Mouse (Mus musculus): ENCODE results near the gene Baiap2l2.

The Baiap2l2 gene

DNA sequence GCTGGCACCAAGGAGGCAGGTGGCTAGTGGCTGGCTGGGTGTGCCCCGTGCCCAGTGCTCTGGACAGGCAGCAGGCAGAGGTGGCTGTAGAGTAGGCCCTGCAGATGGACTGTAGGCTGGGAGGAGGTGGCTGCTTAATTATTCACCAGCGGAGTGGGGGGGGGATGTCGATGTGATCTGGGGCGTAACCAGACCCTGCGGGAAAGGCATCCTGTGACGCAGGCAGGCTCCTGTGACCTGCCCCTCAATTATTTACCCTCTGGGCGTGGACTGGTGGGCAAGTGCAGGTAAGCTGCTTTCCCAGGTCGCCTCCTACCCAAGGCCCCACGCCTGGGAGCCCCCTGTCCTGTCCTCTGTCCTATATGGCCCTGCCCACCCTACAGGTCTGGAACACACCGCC lies at the start of gene Baiap2l2:
Gene Baiap2l2, minus strand, starts transcription at position 139 of the 400 bp plus-strand sequence.
- DNase-seq: peak; percentile 88 to 91

DNA sequence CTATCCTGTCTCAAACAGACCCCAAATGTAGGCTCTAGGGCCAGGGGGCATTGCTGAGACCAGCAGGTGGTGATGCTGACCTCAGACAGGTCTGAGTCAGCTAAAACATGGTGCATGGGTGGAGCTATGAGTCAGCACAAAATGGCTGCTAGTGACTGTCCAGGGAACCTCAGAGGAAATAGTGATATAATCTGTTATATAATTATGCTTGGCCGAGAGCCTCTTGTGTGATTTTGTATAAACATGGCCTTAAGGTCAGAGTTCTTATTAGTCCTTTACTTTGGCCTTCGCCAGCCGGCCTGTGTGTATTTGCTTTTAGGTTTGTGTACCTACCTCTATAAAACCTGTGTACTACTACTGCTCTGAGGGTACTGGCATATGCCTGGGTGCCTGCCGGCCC lies 48.1 kb upstream of the Baiap2l2 start:
- peak; percentile 39 to 62 for DNase-seq

DNA sequence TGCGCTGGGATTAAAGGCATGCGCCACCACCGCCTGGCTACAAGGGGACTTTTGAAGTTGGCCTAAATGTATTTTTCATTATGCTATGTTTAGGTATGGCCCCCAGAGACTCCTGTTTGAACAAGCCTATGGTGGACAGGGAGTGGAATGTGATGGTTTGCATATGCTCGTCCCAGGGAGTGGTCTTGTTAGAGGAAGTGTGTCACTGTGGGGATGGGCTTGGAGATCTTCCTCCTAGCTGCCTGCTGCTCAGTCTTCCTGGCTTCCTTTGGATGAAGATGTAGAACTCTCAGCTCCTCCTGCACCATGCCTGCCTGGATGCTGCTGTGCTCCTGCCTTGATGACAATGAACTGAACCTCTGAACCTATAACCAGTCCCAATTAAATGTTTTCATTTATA lies 45.2 kb upstream of the Baiap2l2 start:
- no peak for DNase-seq

DNA sequence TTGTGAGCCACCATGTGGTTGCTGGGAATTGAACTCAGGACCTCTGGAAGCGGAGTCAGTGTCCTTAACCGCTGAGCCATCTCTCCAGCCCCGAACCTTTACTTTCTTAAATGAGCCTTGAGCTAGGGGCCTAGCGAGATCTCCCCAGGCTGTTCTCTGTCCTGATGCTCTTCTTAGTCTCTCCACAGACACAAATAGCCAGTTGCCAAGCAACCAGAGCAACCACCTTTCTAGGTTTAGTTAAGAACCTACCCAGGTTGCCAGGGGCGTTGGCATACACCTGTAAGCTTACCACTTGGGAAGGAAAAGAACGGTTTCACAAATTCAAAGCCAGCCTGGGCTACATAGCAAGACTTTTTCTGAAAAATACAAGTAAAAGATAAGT lies 44.6 kb upstream of the Baiap2l2 start:
- no peak for DNase-seq

DNA sequence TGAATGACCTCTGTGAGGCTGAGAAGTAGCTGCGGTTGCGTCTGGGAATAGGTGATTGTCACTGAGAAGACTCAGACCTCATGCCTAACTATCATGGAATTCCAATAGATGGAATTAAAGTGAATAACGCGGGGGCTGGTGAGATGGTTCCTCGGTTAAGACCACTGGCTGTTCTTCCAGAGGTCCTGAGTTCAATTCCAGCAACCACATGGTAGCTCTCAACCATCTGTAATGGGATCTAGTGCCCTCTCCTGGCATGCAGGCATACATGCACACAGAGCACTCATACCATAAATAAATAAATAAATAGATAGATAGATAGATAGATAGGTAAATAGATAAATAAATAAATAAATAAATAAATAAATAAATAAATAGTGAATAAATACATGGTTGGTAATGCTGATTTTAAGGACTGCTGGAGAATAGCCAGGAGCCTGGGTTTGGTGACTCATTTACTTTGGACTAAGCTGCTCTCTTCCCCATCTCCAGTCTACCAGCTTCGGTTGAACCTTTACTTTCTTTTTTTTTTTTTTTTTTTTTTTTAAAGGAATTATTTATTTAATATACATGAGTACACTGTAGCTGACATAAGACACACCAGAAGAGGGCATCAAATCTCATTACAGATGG lies 44.1 kb upstream of the Baiap2l2 start:
- no peak for DNase-seq

DNA sequence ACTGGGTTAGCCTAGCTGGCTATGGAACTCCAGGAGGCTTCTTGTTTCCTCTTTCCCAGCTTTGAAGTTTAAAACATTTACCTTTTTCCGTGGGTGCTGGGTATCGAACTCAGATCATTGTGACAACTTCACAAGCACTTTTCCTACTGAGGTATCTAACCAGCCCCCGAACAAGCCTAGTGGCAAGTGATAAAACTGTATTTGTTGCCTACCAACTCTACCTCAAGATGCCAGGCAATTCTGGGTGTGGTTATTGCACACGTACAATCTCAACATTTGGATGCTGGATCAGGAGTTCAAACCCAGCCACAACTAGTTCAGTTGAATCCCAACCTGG lies 43.6 kb upstream of the Baiap2l2 start:
- DNase-seq: no peak

DNA sequence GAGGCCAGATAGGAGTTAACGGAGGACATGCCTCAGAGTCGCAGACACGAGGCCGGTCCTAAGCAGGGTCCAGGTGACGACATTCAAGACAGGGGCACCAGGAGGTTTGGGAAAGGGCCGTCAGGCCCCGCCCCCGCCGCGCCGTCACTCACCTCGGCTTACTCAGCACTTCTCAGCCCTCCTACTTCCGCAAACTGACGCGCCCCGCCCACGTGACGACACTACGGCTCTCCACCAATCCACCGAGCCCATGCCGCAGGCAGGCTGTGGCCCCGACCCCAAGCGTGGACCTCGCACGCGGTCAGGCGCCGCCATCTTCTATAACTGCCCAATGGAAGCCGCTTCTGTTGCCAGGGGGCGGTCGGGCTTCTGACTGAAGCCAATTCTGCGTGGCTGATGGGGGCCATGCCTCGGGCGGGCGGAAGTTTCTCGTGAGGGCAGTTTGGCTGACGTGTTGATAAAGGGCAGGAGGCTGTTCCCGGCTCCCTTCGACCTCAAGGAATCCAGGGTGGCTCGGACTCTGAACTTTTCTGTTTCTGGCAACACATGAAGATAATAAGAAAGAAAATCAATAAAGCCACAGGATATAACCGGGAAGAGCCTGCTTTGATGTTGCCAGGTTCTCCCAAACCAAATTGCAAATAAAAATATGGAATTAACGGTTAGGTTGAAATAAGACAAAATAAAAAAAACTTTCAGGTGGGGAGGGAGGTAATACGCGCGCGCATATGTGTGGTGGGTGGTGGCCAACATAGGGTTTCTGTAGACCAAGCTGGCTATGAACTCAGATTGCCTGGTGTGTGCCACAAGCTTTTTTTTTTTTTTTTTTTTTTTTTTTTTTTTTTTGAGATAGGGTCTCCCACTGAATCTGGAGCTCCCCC lies 43.0 kb upstream of the Baiap2l2 start, which contains the start of gene Pla2g6:
Gene Pla2g6, minus strand, starts transcription at position 333 of the 881 bp plus-strand sequence.
- DNase-seq: peak; percentile 99 to 100

DNA sequence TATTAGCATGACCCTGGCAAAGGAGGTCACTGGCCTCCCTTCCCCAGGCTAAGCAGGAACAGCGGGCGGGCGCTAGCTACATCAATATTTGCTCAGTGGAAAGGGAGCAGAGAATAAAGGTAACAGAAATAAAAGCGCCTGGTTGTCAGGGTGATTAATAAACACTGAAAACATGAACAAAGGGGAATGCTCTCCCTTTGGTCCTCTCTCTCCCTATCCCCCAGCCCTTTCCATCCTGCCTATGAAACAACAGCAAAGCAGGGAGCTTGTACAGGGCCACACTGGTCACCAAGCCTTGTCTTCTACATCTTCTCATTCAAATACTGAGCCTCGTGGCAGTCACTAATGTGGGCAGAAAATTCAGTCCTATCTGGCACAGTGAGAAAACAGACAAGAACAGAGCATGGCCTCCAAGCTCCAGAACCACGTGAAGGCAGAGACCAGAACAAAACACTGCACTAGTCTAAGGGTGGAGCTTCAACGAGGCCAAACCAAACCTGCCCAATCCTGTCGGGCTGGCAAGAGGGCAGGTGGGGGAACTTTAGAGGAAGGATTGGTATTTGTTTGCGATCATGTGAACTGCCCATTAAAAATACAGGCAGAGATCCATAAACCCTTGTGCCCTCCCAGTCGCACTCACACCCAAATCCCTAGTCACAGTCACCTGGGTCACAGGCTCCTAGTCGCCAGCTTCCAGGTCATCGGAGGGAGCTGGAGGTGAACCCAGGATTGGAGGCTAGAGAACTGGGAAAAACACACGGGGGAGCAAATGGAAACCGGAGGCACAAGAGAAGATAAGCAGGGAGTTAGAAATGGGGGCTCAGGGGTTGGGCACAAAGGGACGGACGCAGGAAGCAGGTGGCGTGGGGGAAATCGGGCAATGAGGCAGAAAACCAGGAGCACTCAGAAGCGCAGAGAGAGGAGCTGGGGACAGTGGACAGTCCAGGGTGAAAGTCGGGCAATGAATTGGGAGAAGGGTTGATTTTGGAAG lies 41.9 kb upstream of the Baiap2l2 start:
- peak; percentile 71 to 85 for DNase-seq

DNA sequence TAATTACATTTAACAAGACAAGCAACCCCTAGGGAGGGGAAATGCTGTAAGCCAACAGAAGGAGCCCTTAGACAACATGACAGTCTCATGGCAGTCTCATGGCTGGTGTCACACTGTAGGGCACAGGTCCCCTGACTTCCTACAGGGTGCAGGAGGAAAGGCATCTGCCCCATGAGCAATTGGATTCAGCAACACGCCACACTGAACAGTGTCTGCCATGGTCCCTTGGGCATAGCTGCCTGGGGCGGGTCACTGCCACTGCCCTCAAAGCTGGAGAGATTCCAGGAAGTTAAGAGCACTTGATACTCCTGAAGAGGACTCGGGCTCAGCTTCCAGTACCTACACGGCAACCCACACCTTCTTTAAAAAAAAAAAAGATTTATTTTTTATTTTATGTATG lies 40.9 kb upstream of the Baiap2l2 start:
- peak; percentile 42 to 43 for DNase-seq

DNA sequence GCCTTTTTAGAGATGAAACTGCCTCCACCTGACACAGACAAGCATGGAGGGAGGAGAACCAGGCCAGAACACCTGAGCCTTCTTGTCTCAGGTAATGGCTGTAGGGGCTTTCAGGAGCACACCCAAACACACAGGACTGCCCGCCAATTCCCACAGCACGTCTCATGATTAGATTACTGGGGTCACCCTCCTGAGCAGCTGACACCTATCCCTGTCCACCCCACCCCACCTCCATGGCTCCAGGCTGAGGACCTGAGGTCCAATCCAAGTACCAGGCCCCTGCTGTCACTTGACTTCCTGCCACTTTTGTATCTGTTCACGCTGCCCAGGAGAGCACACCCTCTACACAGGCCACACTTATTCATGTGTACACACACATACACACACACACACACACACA lies 40.4 kb upstream of the Baiap2l2 start:
- DNase-seq: no peak

DNA sequence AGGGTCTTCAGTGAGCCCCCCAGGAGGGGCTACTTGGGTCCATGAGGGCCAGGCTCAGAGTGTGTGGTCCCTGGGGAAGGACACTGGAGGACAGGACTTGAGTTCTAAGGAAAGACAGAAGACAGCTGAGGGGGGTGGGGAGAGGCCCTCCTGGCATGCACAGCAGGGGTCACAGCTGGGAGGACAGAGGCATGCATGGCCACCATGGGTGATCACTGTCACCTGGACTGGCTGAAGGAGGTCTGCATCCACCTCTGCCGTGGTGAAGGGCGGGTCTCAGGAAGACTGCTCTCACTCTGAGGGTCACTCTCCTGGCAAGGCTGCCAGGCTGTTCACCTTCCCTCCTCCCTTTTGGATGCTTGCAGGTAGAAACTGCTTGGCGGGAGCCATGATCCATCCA lies 39.0 kb upstream of the Baiap2l2 start:
- DNase-seq: no peak

DNA sequence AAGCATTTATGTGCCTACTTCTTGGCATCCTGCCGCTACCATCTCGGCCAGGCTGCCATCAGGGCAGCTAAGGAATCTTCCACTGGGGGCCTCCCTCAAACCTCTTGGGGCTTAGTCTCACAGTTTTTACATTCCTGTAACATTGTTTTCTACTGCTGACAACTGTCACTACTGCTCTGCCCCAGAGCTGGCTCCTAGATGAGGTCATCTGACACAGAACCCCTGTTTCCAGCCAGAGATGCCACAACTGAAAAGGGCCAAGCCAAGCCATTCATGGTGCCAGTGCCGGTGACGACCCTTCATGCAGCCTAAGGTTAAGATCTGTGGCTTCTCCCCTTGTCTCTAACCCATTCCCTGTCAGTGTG lies 38.4 kb upstream of the Baiap2l2 start:
- DNase-seq: no peak

DNA sequence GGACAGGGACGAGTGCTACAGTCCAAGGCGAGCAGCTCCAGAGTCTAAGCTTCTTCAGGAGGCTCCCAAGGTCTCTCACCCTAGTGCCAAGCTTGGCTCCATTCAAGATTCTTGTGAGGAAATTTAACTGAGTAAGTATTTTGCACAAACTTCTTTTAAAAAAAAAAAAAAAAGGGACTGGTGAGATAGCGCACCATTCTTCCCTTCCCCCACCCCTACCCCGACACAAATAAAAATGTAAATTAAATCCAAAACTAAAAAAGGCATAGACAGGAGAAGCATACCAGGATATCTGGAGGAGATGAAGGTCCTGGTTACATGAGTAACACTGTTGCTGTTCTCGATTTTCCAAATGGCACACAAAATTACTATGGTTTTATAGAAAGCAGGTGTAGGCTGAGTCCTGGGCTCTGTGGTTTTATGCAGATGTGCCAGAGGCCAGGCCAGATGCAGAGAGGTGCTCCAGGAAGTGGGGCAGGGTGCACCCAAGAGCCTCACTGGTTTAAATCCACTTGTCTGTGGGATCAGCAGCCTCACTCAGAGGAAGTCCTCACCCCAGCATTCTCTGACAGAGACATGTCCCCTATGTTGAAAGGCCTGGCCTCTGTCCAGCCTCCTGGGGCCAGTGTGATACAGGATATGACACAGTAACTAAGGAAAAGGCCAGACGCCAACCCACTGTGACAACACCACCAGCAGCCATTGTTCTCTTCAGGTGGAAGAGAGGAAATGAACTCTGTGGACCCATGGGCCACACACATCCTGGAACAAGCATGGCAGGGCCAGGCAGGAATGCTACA lies 37.9 kb upstream of the Baiap2l2 start:
- DNase-seq: peak; percentile 89 to 92

DNA sequence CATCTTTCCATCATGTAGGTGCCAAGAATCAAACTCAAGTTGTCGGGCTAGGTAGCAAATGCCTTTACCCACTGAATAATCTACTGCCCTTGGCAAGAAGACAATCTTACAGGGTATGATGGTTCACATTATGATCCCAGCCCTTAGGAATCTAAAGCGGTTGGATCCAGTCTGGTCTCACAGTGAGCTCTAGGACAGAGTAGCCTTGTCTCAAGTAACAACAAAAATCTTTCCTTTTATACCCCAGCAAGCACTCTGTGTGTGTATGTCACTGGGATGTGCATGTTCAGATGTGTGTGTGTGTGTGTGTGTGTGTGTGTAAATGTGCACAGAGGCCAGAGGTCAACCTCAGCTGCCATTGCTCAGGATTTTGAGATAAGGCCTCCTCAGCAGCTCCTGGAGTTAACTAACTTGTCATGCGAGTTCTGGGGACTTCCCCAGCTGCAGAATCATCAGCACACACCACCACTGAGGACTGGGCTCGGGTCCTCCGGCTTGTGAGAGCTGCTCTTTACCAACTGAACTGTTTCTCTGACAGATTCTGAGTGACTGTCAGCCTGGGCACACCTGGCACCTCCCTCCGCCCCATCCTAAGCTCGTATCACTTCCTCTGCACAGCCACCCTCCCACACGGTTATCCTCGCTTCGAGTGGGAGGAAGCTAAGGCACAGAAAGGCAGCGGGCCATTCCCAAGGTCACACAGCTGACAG lies 37.1 kb upstream of the Baiap2l2 start:
- peak; percentile 16 to 20 for DNase-seq

DNA sequence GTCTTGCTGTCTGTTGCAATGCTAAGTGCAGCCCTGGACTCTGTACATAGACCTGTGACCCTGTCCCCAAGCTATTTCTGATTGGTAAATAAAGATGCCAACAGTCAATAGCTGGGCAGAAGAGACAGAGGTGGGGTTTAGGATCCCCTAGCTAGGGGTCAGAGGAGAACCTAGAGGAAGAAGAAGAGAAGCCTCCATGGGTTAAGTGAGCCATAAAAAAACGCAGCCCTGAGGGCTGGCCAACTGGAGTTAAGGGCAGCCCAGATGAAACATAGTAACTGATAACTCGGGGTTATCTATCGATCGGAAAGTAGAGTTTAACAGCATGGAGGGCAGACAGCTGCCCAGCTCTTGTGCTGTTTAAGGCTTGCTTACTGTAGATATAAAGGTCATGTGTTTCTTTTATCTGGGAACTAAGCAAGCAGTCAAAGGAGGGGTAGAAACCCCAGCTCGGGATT lies 36.4 kb upstream of the Baiap2l2 start:
- no peak for DNase-seq

DNA sequence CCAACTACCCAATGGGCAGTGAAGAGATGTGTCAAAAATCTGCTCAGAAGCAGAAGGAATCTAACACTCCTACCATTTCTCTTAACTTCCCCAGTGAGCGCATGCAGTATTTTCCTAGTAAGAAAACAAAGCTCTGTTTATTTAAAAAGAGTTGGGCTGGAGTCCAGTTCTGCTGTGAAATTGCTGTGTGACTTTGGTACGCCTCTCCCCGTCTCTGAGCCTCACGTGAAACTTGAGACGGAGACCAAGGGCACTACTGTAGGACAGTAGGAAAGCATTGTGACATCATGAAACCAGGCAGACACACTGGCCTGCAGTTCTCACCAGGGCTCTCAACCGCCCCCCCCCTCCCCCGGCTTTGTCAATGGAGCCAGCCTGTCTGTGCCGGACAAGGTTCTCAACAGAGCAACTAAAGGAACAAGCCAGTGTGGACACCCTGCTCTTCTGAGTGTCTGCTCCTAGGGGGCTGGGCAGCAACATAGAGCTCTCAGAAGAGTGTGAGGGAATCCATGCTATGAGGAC lies 28.6 kb upstream of the Baiap2l2 start:
- DNase-seq: no peak

DNA sequence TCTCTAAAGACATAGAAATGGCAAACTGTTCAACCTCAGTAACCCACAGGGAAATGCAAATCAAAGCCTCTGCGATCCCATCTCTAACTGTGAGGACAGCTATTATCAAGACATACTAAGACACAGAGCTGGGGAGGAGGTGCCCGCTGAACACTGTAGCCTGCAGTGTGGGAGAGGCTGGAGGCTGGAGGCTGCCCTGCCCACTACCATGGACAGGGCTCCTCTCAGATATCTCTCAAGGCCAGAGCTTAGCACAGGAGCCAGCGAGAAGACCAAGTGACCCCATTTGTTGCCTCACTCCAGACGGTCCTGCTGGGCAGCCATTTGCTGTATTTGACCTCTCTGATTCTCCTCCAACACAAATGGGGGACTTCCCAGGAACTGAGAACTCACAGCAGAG lies 22.5 kb upstream of the Baiap2l2 start:
- DNase-seq: no peak

DNA sequence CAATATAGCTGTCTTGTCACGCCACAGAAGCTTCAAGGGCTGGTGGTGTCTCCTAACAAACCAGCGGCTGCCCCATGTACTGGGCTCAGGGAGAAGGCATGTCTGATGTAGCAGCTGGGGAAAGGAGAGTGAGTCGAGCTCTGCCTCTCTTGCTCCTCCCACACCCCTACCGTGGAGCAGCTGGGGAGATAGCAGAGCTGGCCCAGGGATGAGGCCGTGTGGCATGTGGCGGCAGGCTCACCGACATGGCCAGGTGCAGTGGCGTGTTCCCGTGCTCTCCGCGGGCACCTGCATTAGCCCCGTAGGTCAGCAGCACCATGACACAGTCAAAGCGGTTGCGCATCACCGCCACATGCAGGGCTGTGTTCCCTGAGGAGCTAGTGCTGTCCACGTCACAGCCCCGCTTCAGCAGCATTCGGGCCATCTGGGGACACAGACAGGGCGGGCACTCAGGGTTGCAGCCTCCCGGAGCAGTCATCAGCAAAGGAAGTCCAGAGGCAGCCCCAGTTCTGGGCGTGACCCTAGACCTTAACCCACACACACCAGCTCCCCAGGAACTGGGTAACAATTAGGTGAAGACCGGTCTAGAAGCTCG lies 20.8 kb upstream of the Baiap2l2 start:
- DNase-seq: no peak

DNA sequence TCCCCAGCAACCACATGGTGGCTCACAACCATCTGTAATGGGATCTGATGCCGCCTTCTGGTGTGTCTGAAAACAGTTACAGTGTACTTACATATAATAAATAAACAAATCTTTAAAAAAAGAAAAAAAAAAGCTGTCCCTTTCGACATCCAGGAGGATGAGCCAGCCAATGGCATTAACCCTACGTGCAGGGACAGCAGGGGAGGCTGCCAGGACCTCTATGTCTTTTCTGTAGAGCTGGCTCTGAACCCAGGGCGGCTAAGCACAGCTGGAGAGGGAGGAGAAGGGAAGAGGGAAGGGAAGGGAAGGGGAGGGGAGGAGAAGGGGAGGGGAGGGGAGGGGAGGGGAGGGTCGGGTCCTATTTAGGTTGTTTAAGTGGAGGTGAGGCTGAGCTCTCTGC lies 19.5 kb upstream of the Baiap2l2 start:
- no peak for DNase-seq

DNA sequence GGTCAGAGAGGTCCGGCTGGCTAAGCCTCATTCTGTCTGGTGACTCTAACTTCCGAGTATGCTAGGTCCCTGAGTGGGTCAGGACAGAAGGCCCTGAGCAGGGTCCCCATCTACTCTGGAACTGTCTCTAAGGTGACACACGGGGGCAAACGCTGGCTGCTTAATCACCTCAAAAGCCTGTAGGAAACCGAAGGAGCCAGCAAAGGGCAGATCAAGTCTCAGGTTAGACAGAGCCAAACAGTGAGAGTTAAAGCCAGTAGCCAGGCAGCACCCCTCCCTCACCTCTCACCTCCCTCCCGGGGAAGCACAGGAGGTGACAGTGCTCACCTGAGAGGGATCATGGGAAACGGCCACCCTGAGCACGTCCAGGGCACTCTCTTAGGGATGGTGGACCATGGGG lies 18.4 kb upstream of the Baiap2l2 start:
- DNase-seq: peak in 1 of 2 experiments; percentile 48
